Comparison of ENCODE assay signal across 26 mouse cellular contexts in genomic region chr17:30764276-30764675, GRCm38 (mm10).
"Had no signal": no experiment of that assay in that cellular context is flagged by ENCODE, and none has a peak within 500 bp of the region (broad histone marks: within the 10 kb centered on the region; RNA-seq: fewer than 3 reads in every experiment).

No protein-coding gene starts in this region.

- DNase-seq: cerebellum, adult 2 months; cerebellum, adult 8-10 months; cerebellum, adult 9-10 months; cerebellum, adult 9-11 months; cerebellum, postnatal 10 days; cerebellum, postnatal 14 days; cerebellum, postnatal 25 days; cerebellum, postnatal 36 days; embryo, embryonic 11 days; forebrain, postnatal 0 days; gastrocnemius, adult 2 months; gastrocnemius, postnatal 10 days; gastrocnemius, postnatal 14 days; gastrocnemius, postnatal 25 days; gastrocnemius, postnatal 36 days; heart, adult 18-20 months; heart, adult 2 months had no signal

- H3K9me3 ChIP-seq: embryonic facial prominence, embryonic 12.5 days; embryonic facial prominence, embryonic 15.5 days; forebrain, embryonic 10.5 days; forebrain, embryonic 12.5 days; forebrain, embryonic 13.5 days; forebrain, embryonic 15.5 days had no signal

- H3K4me3 ChIP-seq: embryonic facial prominence, embryonic 10.5 days; embryonic facial prominence, embryonic 12.5 days; embryonic facial prominence, embryonic 13.5 days; embryonic facial prominence, embryonic 15.5 days; erythroblast, embryonic 14.5 days; forebrain, embryonic 10.5 days; forebrain, embryonic 12.5 days; forebrain, embryonic 13.5 days; forebrain, embryonic 15.5 days; gastrocnemius, adult 2 months; heart, adult 2 months had no signal

- H3K36me3 ChIP-seq: embryonic facial prominence, embryonic 10.5 days; embryonic facial prominence, embryonic 12.5 days; embryonic facial prominence, embryonic 13.5 days; embryonic facial prominence, embryonic 15.5 days; forebrain, embryonic 10.5 days; forebrain, embryonic 12.5 days; forebrain, embryonic 15.5 days had no signal

- H3K27ac ChIP-seq: embryonic facial prominence, embryonic 10.5 days; embryonic facial prominence, embryonic 12.5 days; embryonic facial prominence, embryonic 13.5 days; embryonic facial prominence, embryonic 15.5 days; forebrain, embryonic 10.5 days; forebrain, embryonic 12.5 days; forebrain, embryonic 13.5 days; forebrain, embryonic 15.5 days; gastrocnemius, adult 2 months; heart, adult 2 months had no signal

- H3K27me3 ChIP-seq: embryonic facial prominence, embryonic 12.5 days; embryonic facial prominence, embryonic 13.5 days; embryonic facial prominence, embryonic 15.5 days; forebrain, embryonic 12.5 days; forebrain, embryonic 13.5 days; forebrain, embryonic 15.5 days had no signal

- H3K4me1 ChIP-seq: embryonic facial prominence, embryonic 10.5 days; embryonic facial prominence, embryonic 12.5 days; embryonic facial prominence, embryonic 13.5 days; embryonic facial prominence, embryonic 15.5 days; forebrain, embryonic 10.5 days; forebrain, embryonic 12.5 days; forebrain, embryonic 13.5 days; forebrain, embryonic 15.5 days had no signal
